Mouse (Mus musculus) embryonic fibroblast, embryonic 13.5 days (primary cell): Measurements from ENCODE around the gene Tor1aip2.

ENCODE experiments used
- CTCF ChIP-seq: IDR thresholded peaks from 2 replicates; pipeline ENCODE4 v1.5.1; 2011; ENCODE audit warnings: mild to moderate bottlenecking, control low read depth, low read length, moderate library complexity, borderline replicate concordance; ENCODE audit not compliant: insufficient read depth
- POLR2A ChIP-seq: IDR thresholded peaks from 2 replicates; pipeline ENCODE4 v1.6.1; 2011; ENCODE audit warnings: low read depth, mild to moderate bottlenecking, control low read depth, low read length, moderate library complexity

- TF ChIP-seq CTCF, result no peak
- TF ChIP-seq POLR2A, result no peak
These were observed 42.5 kb downstream of the Tor1aip2 start for GRCm38 (mm10) chr1:156077655-156078054.
